Mouse (Mus musculus): ENCODE measurements at regions not wholly inside any gene's neighbourhood (a gene's known extent, or its start where the extent isn't known, plus 50 kb on each side); places are given as distances from the start of the nearest gene placed in this dataset.

DNA sequence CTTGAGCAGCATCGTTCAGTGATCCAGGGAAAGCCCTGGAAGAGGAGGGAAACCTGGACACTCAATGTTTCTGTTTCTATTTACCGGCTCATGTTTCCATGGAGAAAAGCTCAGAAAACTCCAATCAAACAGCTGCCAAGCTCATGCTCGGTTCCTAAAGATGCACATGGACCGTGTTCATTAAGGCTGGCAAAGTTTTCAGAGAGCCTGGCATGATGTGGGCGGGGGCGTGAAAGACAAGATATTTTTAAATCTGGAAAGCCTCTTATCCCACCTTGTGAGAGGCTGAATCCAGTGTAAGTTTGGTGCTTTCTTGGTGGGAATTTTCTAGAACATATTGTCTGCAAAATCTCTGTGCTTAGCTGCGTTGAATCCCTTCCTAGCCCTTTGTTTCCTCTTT lies 1114.3 kb upstream of the Gulo start:
- no peak for ATAC-seq (ENCODE audit: low FRiP score, low TSS enrichment)
- WGBS: 72% methylated on average over 7 of the region's 7 CpGs
- Histone ChIP-seq H3K27ac (ENCODE audit: low read length) (no peak overlapping the region), H3K9ac (replicated peaks; ENCODE audit: low read length) (no peak overlapping the region), H3K27me3 (ENCODE audit: insufficient read depth, low read length) (no peaks in the 10 kb centered on the region), H3K4me3 (ENCODE audit: low read length) (no peak overlapping the region), H3K9me3 (ENCODE audit: low read length) (no peaks in the 10 kb centered on the region), H3K4me2 (replicated peaks; ENCODE audit: low read depth, low read length) (no peak overlapping the region), H3K36me3 (ENCODE audit: insufficient read depth, low read length) (no peaks in the 10 kb centered on the region), H3K4me1 (ENCODE audit: insufficient read depth, low read length) (no peaks in the 10 kb centered on the region)
